Mouse (Mus musculus): ENCODE measurements at regions not wholly inside any gene's neighbourhood (a gene's known extent, or its start where the extent isn't known, plus 50 kb on each side); places are given as distances from the start of the nearest gene placed in this dataset.

- DNase-seq = no peak
Observed at GRCm38 (mm10) chr8:80422190-80422589, 71.4 kb upstream of the Gypa start.

GRCm38 (mm10) chr8:80416121-80416520 is 77.5 kb upstream of the Gypa start:
- DNase-seq = no peak

- DNase-seq = no peak
Observed at GRCm38 (mm10) chr8:80399594-80400207, 93.9 kb upstream of the Gypa start.

GRCm38 (mm10) chr8:80395010-80395409 is 98.6 kb upstream of the Gypa start:
- DNase-seq = no peak

GRCm38 (mm10) chr8:80393111-80393510 is 100.5 kb upstream of the Gypa start:
- DNase-seq = no peak

- no peak for DNase-seq
Observed at GRCm38 (mm10) chr8:80369221-80369620, 124.4 kb upstream of the Gypa start.

- no peak for DNase-seq
Observed at GRCm38 (mm10) chr8:80364059-80364458, 129.5 kb upstream of the Gypa start.

- DNase-seq = no peak
Observed at GRCm38 (mm10) chr8:80343299-80343698, 150.3 kb upstream of the Gypa start.

GRCm38 (mm10) chr8:80337872-80338271 is 155.7 kb upstream of the Gypa start:
- no peak for DNase-seq

GRCm38 (mm10) chr8:80328676-80329075 is 164.9 kb upstream of the Gypa start:
- DNase-seq = no peak

GRCm38 (mm10) chr8:80325859-80326258 is 167.7 kb upstream of the Gypa start:
- no peak for DNase-seq

- no peak for DNase-seq
Observed at GRCm38 (mm10) chr8:80325132-80325531, 168.4 kb upstream of the Gypa start.

GRCm38 (mm10) chr8:80318231-80318870 is 175.2 kb upstream of the Gypa start:
- no peak for DNase-seq

GRCm38 (mm10) chr8:80315371-80315770 is 178.2 kb upstream of the Gypa start:
- peak; percentile 29 for DNase-seq

- peak; percentile 6 for DNase-seq
Observed at GRCm38 (mm10) chr8:80314826-80315225, 178.8 kb upstream of the Gypa start.

GRCm38 (mm10) chr8:80313883-80314635 is 179.5 kb upstream of the Gypa start:
- DNase-seq = no peak

- DNase-seq = no peak
Observed at GRCm38 (mm10) chr8:80307761-80308160, 185.8 kb upstream of the Gypa start.

GRCm38 (mm10) chr8:80298596-80298995 is 195.0 kb upstream of the Gypa start:
- no peak for DNase-seq

- no peak for DNase-seq
Observed at GRCm38 (mm10) chr8:80290311-80290710, 203.3 kb upstream of the Gypa start.

GRCm38 (mm10) chr8:80289282-80289681 is 204.3 kb upstream of the Gypa start:
- no peak for DNase-seq

- DNase-seq = no peak
Observed at GRCm38 (mm10) chr8:80268910-80269460, 211.2 kb upstream of the Hhip start.

- DNase-seq = no peak
Observed at GRCm38 (mm10) chr8:80264915-80265314, 207.1 kb upstream of the Hhip start.

- DNase-seq = no peak
Observed at GRCm38 (mm10) chr8:80263468-80263945, 205.7 kb upstream of the Hhip start.
